Mouse (Mus musculus) stomach, postnatal 0 days (tissue): Measurements from ENCODE around the gene Fbxo21.

Experiments used
- CTCF ChIP-seq: IDR thresholded peaks from 2 replicates; pipeline ENCODE4 v1.5.1; 2016; ENCODE audit warnings: antibody characterized with exemption, low read depth, mild to moderate bottlenecking, moderate library complexity
- EP300 ChIP-seq: optimal IDR thresholded peaks from 2 replicates; pipeline ENCODE3; 2016; ENCODE audit warnings: antibody characterized with exemption

- TF ChIP-seq CTCF: no peak
- TF ChIP-seq EP300: no peak
Observed at GRCm38 (mm10) chr5:118031508-118031907, 55.0 kb downstream of the Fbxo21 start.
